Mouse (Mus musculus) embryo, embryonic 11.5 days (tissue): ENCODE measurements around the gene Frat2.
A peak's percentile ranks its signal among the peaks of the same experiment; 100 is the strongest.
"Not testable (repeated sequence)": the region's sequence is repeated elsewhere in the genome, so short reads cannot be mapped to it uniquely, and the experiment has no call there.

ENCODE experiments used
- DNase-seq: peaks from one replicate; pipeline ENCODE4 v3.0.0-alpha.2; 2012; ENCODE audit warnings: low read depth, low spot score

The Frat2 gene

DNA sequence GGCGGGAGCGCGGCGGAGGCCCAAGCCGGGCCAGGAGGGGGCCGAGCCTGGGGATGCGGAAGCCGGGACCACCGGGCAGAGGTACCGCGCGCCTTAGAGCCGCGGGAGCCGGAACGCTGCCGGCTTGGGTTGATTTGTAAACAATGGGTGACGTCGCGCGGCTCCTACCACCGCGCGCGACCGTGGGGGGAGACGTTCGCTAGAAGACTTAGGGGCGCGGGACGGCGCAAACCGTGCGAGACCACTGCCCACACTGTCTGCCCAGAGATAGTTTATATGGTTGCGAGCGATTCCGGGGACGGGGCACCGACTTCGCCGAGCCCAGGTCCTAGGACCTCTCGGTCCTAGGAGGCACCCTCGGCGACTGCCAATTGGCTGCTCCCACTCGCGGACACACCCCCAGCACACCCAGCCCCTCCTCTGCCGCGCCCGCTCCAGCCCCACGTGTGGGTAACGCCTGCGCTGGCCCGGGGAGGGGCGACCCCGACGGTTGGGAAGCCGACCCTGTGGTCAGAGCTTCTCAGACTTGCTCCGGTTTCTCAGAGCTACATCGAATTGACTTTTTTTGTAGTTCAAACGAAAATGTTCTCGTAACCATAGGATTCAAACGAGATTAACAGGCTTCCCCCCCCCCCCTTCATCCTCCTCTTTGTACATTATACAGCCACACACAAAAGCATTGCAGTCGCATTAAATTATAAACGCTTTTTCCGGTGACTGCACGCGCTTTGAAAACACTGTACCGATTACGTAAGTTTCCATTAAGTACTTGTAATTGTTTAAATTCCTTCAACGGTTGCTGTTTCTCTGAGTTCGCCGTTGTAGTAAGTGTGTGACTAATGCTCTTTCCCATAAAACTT, at the start of gene Frat2:
Gene Frat2 (minus strand): TSS at position 141 of the 860 bp plus-strand sequence.
- peak; percentile 86 for DNase-seq

DNA sequence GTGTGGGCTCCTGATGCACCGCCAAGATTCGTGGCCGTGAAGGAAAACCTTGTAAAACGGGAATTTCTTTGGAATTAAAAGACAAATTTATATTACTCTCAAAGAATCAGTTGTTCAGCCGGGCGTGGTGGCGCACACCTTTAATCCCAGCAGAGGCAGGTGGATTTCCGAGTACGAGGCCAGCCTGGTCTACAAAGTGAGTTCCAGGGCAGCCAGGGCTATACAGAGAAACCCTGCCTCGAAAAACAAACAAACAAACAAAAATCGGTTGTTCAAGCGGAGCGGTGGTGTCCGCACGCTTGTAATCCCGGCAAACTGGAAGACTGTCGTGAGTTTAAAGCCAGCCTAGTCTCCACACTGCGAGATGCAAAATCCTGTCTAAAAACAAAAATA, 48.4 kb upstream of the Frat2 start:
- DNase-seq: no peak

GRCm38 (mm10) chr19:41895460-41896318, 47.8 kb upstream of the Frat2 start, which contains the start of gene Rrp12:
Gene Rrp12, minus strand, starts transcription at chr19:41896173.
- peak; percentile 81 for DNase-seq

DNA sequence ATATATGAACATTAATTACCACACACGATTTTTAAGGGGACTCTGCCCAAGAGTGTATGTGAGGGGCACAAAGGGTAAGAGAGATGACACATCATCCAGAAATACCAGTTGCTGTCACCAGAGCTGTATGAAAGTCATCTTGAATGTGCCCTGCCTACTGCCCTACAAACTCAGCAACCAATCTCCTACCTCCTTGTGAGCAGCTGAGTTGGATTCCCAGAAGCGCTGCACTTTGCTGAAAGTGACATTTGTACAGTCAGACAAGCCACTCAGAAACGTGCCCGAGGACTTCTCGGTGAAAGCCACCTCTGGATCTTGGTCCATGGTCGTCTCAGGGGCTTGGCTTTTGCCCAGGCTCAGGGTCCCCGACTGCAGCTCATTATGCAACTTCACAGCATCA, 47.0 kb upstream of the Frat2 start:
- no peak for DNase-seq

- no peak for DNase-seq
These were observed 40.3 kb upstream of the Frat2 start for GRCm38 (mm10) chr19:41888191-41888590.

DNA sequence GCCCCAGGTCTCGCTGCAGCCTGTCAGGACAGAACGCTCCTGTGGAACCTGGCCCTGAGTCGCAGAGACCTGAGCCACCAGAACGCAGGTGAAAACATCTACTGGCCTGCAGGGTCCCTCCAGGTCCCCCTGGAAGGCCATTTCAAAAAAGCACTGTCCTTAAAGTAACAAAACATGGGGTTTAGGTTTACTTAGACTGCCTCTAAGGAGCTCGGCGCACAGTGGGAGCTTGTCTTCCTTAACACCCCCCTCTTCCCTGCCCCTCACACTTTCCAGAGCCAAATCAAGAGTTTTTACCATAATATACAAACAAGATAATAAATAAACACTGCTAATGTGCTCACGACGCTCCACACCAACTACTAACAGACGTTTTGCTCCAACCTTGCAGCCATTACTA, 36.0 kb upstream of the Frat2 start:
- no peak for DNase-seq

DNA sequence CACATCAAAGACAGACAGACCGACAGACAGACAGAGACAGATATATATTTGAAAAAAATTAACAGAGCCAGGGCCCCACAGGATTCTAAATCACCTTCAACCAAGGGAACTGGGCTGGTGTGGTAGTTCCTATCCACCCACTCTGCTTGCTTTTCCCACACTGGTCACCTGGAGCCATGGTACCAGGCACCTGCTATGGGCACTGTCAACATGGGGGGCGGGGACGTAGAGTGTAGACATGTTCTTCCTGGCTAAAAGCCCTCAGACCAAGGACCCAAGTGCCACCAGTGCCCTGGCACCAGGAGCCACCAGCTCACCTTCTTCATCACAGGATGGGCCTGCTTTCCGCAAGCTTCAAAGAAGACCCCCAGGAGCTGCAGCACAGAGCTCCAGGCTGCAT, 33.9 kb upstream of the Frat2 start:
- DNase-seq: no peak

DNA sequence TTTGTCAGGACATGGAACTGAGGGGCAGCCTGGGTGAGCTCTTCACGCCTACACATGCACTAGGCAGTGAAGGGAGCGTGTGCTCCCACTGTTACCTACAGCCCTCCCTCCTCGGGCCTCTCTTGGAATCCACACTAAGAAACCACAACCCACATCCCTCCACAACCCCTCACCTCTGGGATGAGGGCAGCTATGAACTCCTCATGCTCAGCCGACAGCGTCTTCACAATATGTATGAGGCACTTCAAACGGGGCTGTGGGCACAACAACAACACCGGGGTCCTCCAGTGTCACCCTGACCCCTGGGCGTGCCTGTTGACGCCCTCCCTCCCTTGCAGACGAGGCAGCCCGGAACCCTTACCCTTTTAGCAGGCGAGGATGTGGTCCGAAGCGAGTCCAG, 26.4 kb upstream of the Frat2 start:
- no peak for DNase-seq

DNA sequence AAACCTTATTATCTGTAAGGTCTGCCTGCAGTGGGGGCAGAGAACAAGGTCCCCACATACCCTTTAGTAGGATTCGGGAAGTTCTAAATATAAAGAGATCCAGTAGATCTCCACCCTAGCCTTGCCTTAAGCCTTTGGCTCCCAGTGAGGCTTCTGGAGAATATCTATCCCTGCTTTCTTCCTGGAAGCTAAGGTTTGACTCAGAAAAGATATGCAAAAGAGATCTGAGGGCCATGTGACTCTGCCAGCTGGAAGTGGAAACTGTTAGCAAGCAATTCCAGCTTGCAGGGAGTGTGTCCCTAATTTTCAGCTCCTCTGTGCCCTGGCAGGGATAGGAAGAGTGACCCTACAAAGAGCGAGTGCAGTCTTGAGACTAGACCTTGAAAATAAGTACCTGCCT, 24.4 kb upstream of the Frat2 start:
- DNase-seq: no peak

GRCm38 (mm10) chr19:41869946-41870345, 22.0 kb upstream of the Frat2 start:
- not testable (repeated sequence) for DNase-seq

- no peak for DNase-seq
These were observed 21.4 kb upstream of the Frat2 start for GRCm38 (mm10) chr19:41869296-41869695.

- no peak for DNase-seq
These were observed 18.8 kb upstream of the Frat2 start for GRCm38 (mm10) chr19:41866707-41867106.

DNA sequence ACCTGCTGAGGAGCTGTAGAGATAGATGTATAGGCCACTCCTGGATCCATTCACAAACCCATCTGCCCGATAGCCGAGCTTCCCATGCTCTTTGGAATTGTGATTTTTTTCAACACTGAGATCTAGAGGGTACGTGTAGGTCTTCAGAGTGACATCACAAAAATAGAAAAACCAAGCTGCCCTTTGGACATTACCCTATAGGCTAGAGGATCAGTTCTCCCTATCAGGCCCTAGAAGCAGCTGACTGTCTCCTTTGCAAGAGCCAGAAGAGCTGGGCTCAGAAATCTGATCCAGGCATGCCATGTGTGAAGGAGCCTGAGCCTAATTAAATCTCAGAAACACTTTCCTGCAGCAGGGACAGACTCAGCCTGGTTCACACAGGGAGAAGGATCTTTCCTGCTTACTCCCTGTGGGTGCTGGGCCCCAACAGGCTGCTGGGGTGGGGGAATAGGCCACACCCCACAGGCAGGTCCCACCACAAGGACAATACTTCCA, 9.9 kb upstream of the Frat2 start:
- no peak for DNase-seq

DNA sequence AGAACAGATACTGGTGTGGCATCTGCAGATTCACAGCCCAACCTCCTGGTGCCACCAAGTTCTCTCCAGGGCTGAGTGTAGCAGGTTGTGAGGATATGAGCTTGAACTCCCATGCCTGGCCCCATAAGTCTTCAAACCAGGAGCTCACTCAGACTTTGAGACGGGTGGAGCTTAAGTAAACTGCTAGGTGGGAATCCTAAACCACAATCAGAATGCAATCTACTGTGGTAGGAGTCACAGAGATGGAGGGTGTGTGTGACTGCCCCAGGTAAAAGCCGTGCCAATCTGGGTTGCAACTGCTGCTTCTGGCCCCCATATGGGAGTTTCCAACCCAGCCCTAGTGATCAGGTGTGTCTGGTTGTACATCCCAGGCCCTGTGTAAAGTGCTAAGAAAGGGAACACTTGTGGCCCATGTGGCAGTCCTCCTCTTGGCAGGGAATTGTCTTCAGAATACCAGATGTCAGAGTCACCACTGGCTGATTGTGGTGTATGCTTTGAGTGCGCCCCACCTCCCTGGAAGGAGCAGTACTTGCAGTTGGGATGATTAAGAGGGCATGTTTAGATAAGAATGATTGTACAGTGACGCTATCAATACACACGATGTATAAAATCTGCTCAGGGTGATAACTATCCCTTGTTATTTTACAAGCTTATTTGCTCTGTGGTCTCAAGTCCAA, 9.3 kb upstream of the Frat2 start:
- DNase-seq: no peak

DNA sequence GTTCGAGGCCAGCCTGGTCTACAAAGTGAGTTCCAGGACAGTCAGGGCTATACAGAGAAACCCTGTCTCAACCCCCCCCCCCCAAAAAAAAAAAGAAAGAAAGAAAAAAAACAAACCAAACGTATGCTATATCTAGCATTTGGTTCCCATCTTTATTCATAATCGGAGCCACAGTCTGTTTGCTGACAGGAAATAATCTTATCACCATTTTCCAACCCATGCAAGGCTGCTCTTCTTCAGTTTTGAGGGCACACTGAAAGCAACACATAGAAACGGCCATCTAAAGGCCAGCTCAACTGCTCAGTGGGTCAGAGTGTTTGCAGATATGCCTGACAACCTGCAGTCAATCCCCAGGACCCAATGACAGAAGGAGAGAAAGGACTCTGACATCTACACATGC, 4.5 kb upstream of the Frat2 start:
- no peak for DNase-seq

GRCm38 (mm10) chr19:41850719-41851543, 3.0 kb upstream of the Frat2 start:
- no peak for DNase-seq

DNA sequence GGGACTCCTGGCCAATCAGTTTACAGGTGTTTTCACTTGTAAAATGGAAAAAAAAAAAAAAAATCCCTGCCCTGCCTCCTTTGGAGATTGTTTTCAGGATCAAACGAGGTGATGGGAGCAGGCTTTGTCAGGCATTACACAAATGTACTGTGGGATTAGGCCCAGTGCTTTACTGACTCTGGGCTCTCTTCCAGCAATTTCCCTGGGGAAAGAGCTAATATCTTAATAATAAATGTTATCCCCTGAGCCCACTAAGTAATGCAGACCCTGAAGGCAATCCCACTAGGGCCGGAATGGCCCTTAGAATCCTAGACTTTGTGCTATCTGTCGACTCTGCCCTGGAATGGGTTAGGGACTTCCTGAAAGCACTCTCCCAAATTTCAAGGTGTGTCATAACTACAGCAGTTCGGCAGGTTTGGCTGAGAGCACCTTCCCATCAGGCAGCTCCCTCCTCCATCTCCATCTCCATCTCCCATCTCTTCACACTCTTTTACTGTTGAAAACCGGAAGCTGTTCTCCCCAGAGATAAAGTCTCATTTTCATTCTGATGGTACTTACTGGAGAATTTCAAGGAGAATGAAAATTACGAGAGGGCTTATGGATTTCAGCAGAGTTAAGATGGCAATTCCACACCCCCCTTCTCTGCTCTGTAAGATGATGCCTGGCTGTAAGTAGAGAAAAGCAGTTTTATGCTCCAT, 2.2 kb upstream of the Frat2 start:
- DNase-seq: no peak

GRCm38 (mm10) chr19:41847614-41847991, 329 bp downstream of the Frat2 start:
- DNase-seq: not testable (repeated sequence)

- no peak for DNase-seq
These were observed 796 bp downstream of the Frat2 start for GRCm38 (mm10) chr19:41847091-41847581.
